Mouse (Mus musculus) G1E (cell line): ENCODE results near the gene Kansl1l. TPM values are rescaled to one million over a fixed set of nuclear protein-coding genes. Genes with fewer than 3 reads are reported as not detected.
"Not testable (repeated sequence)": the region's sequence is repeated elsewhere in the genome, so short reads cannot be mapped to it uniquely, and the experiment has no call there.

Source experiments
- ATAC-seq: 2 replicates; pipeline ENCODE4 v1.8.0; 2016; ENCODE audit warnings: mild to moderate bottlenecking; ENCODE audit not compliant: insufficient number of reproducible peaks, poor library complexity, low FRiP score, severe bottlenecking; ENCODE audit errors: extremely low read depth
- DNase-seq: peaks from one replicate; pipeline ENCODE4 v3.0.0; 2012; ENCODE audit warnings: low spot score
- H3K27me3 ChIP-seq: 2 replicates; pipeline ENCODE4 v1.6.1; 2012; ENCODE audit warnings: mild to moderate bottlenecking, low read length, inconsistent platforms; ENCODE audit not compliant: insufficient read depth
- H3K36me3 ChIP-seq: replicated peaks from 2 replicates; pipeline ENCODE3; 2012; ENCODE audit warnings: mild to moderate bottlenecking, inconsistent platforms
- H3K4me1 ChIP-seq: 2 replicates; pipeline ENCODE4 v1.6.1; 2012; ENCODE audit warnings: low read depth, low read length, inconsistent platforms, mixed read lengths; ENCODE audit not compliant: insufficient read depth
- H3K4me3 ChIP-seq: 2 replicates; pipeline ENCODE4 v1.5.1; 2012; ENCODE audit warnings: low read depth, mild to moderate bottlenecking, inconsistent platforms, low read length, moderate library complexity, mixed read lengths
- H3K9me3 ChIP-seq: replicated peaks from 2 replicates; pipeline ENCODE4 v1.6.1; 2012; ENCODE audit warnings: inconsistent platforms
- CTCF ChIP-seq: IDR thresholded peaks from 2 replicates; pipeline ENCODE4 v1.5.1; 2012; ENCODE audit warnings: low read depth, low read length, inconsistent platforms, mixed read lengths
- GATA1 ChIP-seq: IDR thresholded peaks from 2 replicates; pipeline ENCODE4 v1.6.1; 2012; ENCODE audit warnings: borderline replicate concordance, low read length, inconsistent platforms, mixed read lengths
- GATA2 ChIP-seq: IDR thresholded peaks from 2 replicates; pipeline ENCODE4 v1.6.1; 2012; ENCODE audit warnings: low read depth, low read length, inconsistent platforms, borderline replicate concordance
- POLR2AphosphoS5 ChIP-seq: IDR thresholded peaks from 2 replicates; pipeline ENCODE4 v1.6.1; 2012; ENCODE audit warnings: low read depth, low read length, inconsistent platforms; ENCODE audit not compliant: insufficient replicate concordance
- TAL1 ChIP-seq: conservative IDR thresholded peaks from 2 replicates; pipeline ENCODE4 v1.6.1; 2012; ENCODE audit warnings: low read depth, low read length, inconsistent platforms, mixed read lengths
- polyA plus RNA-seq: library from polyadenylated mRNA; stranded (reverse); fragments of >175 nt; gene quantifications from 2 replicates; pipeline ENCODE4 v1.2.3, GENCODE M21; 2012
- total RNA-seq, 2 experiments: library from RNA; stranded (forward) in 1 of 2; stranded (reverse) in 1 of 2; fragments of 200-1000 nt in 1 of 2; fragments of >200 nt in 1 of 2; fragmentation: Nextera tagmentation in 1 of 2; gene quantifications; 2 replicates each; pipeline ENCODE4 v1.2.3; 2014 to 2017

Kansl1l gene
- total and polyA plus RNA-seq, 3 experiments, result 0.94 to 28.8 (median 18.7) TPM

- ATAC-seq, result no peak
- Histone ChIP-seq H3K4me1 (peaks cover 39% of the 10 kb centered on the region), H3K36me3 (peaks cover 61% of the 10 kb centered on the region), H3K27me3 (no peaks in the 10 kb centered on the region), H3K4me3 (no peak overlapping the region; the same call in 1 of the 2 replicates), H3K9me3 (no peaks in the 10 kb centered on the region)
- DNase-seq, result no peak
- TF ChIP-seq GATA2 (no peak), CTCF (no peak), TAL1 (no peak)
Measured at GRCm38 (mm10) chr1:66704523-66704922, 112.8 kb downstream of the Kansl1l start.

- Histone ChIP-seq H3K36me3 (peaks cover 46% of the 10 kb centered on the region), H3K27me3 (no peaks in the 10 kb centered on the region), H3K4me3 (peak overlapping the region; percentile 12; the same call in 1 of the 2 replicates), H3K9me3 (no peaks in the 10 kb centered on the region), H3K4me1 (peaks cover 39% of the 10 kb centered on the region)
- ATAC-seq (no peak), DNase-seq (no peak)
- TF ChIP-seq POLR2AphosphoS5, result no peak
- TF ChIP-seq GATA2, result no peak
- TF ChIP-seq CTCF, result no peak
- no peak for TF ChIP-seq GATA1
- TF ChIP-seq TAL1, result no peak
Measured at GRCm38 (mm10) chr1:66702623-66703345, 114.6 kb downstream of the Kansl1l start.

- H3K27me3 ChIP-seq, result no peaks in the 10 kb centered on the region
- DNase-seq (no peak), ATAC-seq (no peak)
- no peaks in the 10 kb centered on the region for H3K9me3 ChIP-seq
- H3K4me3 ChIP-seq, result peak overlapping the region; percentile 97
- H3K4me1 ChIP-seq, result peaks cover 38% of the 10 kb centered on the region
- no peak for TF ChIP-seq GATA2
- no peak for TF ChIP-seq GATA1
- no peak for TF ChIP-seq POLR2AphosphoS5
- TF ChIP-seq CTCF, result no peak
- TF ChIP-seq TAL1, result no peak
- H3K36me3 ChIP-seq, result peaks cover 34% of the 10 kb centered on the region
Measured at GRCm38 (mm10) chr1:66701576-66701940, 115.8 kb downstream of the Kansl1l start.

- peaks cover 36% of the 10 kb centered on the region for H3K4me1 ChIP-seq
- no peak for TF ChIP-seq TAL1
- TF ChIP-seq GATA2, result no peak
- TF ChIP-seq POLR2AphosphoS5, result no peak
- TF ChIP-seq CTCF, result no peak
- no peak for TF ChIP-seq GATA1
- ATAC-seq (peak; percentile 96), DNase-seq (peak; percentile 100)
- peaks cover 28% of the 10 kb centered on the region for H3K36me3 ChIP-seq
- H3K27me3 ChIP-seq, result no peaks in the 10 kb centered on the region
- H3K4me3 ChIP-seq, result peak within 1 kb of the TSS; percentile 97
- H3K9me3 ChIP-seq, result no peaks in the 10 kb centered on the region
Measured at GRCm38 (mm10) chr1:66700693-66701575, 116.4 kb downstream of the Kansl1l start, which contains the start of gene Rpe. Rpe (plus strand) TSS chr1:66700831.

- H3K9me3 ChIP-seq, result no peaks in the 10 kb centered on the region
- peaks cover 23% of the 10 kb centered on the region for H3K36me3 ChIP-seq
- H3K4me3 ChIP-seq, result peak overlapping the region; percentile 97
- DNase-seq (no peak), ATAC-seq (no peak)
- peaks cover 2% of the 10 kb centered on the region for H3K27me3 ChIP-seq
- no peak for TF ChIP-seq GATA2
- no peak for TF ChIP-seq POLR2AphosphoS5
- TF ChIP-seq CTCF, result no peak
- no peak for TF ChIP-seq TAL1
- TF ChIP-seq GATA1, result no peak
- peaks cover 37% of the 10 kb centered on the region for H3K4me1 ChIP-seq
Measured at GRCm38 (mm10) chr1:66700149-66700692, 117.1 kb downstream of the Kansl1l start.

GRCm38 (mm10) chr1:66699630-66700029 lies 117.7 kb downstream of the Kansl1l start:
- DNase-seq, H3K9me3 ChIP-seq, H3K4me3 ChIP-seq, ATAC-seq, H3K27me3 ChIP-seq: not testable (repeated sequence)
- H3K36me3 ChIP-seq, result peaks cover 19% of the 10 kb centered on the region
- peaks cover 33% of the 10 kb centered on the region for H3K4me1 ChIP-seq
